Mouse (Mus musculus): ENCODE results near the gene Dglucy. TPM values are rescaled to one million over a fixed set of nuclear protein-coding genes. Genes with fewer than 3 reads are reported as not detected.
A peak's percentile ranks its signal among the peaks of the same experiment; 100 is the strongest.

The Dglucy gene
- polyA plus RNA-seq, 1 experiment from 2014 or later: 4.5 TPM

DNA sequence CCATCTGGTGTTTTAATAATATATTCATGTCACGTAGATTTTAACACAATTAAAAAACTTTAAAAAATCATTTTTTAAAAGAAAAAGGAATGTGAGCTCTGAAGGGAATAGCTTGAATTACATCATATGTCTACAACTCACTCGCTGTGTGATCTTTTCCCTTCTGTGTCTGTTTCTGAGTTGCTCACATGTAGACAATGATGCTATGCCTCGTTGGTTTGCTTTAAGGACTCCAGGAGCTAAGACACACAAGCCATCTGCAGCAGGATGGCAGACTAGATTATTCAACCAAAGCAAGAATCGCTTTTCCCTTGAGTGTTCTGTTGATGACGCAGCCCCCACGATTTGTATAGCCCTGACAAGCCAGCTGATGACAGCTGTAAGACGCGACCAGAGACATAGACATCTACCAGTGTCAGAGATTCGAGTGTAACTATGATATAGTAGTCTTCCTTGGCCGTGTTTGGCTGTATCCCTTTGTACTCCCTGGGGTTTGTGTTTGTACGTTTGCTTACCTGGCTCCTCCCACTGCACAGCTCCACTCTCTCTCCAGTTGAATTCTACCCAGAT lies 86.7 kb downstream of the Dglucy start:
- ATAC-seq: peak; percentile 21; the same call in 1 of the 2 replicates

DNA sequence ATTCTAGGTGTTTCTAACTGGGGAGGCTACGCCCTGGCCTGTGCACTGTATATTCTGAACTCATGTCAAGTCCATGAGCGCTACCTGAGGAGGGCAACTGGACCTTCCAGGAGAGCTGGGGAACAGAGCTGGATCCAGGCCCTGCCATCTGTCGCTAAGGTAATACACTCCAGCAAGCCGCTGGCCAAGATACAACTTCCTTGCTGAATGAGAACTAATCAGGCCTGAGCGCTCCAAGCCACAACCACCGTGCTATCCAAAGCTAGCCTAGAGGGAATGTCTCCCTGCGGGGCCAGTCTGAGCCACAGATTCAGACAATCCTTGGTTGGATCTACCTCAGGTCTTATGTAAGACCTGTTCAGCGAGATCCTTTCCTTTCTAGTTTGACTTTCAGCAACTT lies 88.2 kb downstream of the Dglucy start:
- WGBS: 85% methylated on average over 8 of the region's 8 CpGs

More for the DNA sequence above, 86.7 kb downstream of the Dglucy start:
- Histone ChIP-seq H3K27ac (ENCODE audit: low read depth, low read length) (no peak overlapping the region), H3K4me3 (ENCODE audit: low read length) (no peak overlapping the region), H3K9me3 (ENCODE audit: control insufficient read depth, low read length) (no peaks in the 10 kb centered on the region), H3K27me3 (replicated peaks; ENCODE audit: control insufficient read depth, insufficient read depth, low read length) (no peaks in the 10 kb centered on the region), H3K36me3 (ENCODE audit: control insufficient read depth, insufficient read depth, low read length) (no peaks in the 10 kb centered on the region), H3K4me2 (ENCODE audit: low read length) (no peak overlapping the region), H3K9ac (ENCODE audit: low read depth, low read length) (no peak overlapping the region), H3K4me1 (ENCODE audit: control insufficient read depth, insufficient read depth, low read depth, low read length) (no peaks in the 10 kb centered on the region)
- 57% methylated on average over 11 of the region's 11 CpGs for WGBS

DNA sequence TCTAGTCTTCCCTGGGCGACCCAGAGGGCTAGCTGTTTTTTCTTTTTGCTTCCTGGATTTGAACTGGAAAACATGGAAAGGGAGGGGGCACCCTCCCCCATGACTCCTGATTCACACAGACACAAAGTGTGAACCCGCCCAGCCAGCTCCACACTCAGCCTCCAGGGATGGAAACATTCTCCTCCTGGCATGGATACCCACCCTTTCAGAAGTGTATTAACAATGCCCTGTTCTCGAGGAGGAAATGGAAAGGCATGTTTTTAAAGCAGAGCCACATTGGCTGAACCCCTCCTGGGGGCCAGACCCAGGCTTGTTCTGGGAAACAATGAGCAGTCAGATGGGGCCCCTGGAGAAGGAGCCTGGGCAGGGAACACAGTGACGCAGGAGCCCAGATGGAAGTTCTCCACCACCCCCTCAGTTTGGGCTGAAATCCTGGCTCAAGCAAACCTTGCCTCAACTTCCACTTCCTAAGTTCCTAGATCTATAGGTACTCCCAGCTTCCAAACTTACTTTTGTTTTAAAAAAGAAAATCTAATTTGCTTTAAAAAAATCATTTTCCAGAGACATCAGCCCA lies 89.3 kb downstream of the Dglucy start:
- ATAC-seq: 0 out of 2 replicates have a peak, but pooled peaks have one; percentile 44
- 62% methylated on average over 4 of the region's 4 CpGs for WGBS

More for the DNA sequence above, 88.2 kb downstream of the Dglucy start:
- Histone ChIP-seq H3K4me3 (ENCODE audit: low read length) (no peak overlapping the region), H3K27ac (ENCODE audit: low read depth, low read length) (no peak overlapping the region), H3K27me3 (replicated peaks; ENCODE audit: control insufficient read depth, insufficient read depth, low read length) (no peaks in the 10 kb centered on the region), H3K9me3 (ENCODE audit: control insufficient read depth, low read length) (no peaks in the 10 kb centered on the region), H3K4me2 (ENCODE audit: low read length) (no peak overlapping the region), H3K4me1 (ENCODE audit: control insufficient read depth, insufficient read depth, low read depth, low read length) (no peaks in the 10 kb centered on the region), H3K36me3 (ENCODE audit: control insufficient read depth, insufficient read depth, low read length) (no peaks in the 10 kb centered on the region), H3K9ac (ENCODE audit: low read depth, low read length) (no peak overlapping the region)
- peak; percentile 29; the same call in 1 of the 2 replicates for ATAC-seq

DNA sequence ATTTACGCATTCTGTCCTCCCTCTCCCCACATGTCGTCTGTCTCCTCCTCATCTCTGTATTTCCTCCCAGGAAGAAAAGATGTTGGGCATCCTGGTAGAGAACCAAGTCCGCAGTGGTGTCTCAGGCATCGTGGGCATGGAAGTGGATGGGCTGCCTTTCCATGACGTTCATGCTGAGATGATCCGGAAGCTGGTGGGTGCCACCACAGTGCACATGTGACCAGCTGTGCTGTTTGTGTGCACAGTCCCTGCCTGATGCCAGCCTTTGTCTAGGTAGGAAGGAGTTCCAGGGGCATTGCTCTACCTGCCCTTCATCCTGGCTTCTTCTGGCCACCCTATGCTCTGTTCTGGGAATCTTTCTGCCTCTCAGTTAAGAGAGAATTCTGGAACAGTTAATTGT lies 92.4 kb downstream of the Dglucy start:
- Histone ChIP-seq H3K4me2 (ENCODE audit: low read length) (no peak overlapping the region), H3K4me1 (ENCODE audit: control insufficient read depth, insufficient read depth, low read depth, low read length) (no peaks in the 10 kb centered on the region), H3K9ac (ENCODE audit: low read depth, low read length) (no peak overlapping the region), H3K27me3 (replicated peaks; ENCODE audit: control insufficient read depth, insufficient read depth, low read length) (no peaks in the 10 kb centered on the region), H3K9me3 (ENCODE audit: control insufficient read depth, low read length) (no peaks in the 10 kb centered on the region), H3K36me3 (ENCODE audit: control insufficient read depth, insufficient read depth, low read length) (no peaks in the 10 kb centered on the region), H3K27ac (ENCODE audit: low read depth, low read length) (no peak overlapping the region), H3K4me3 (ENCODE audit: low read length) (no peak overlapping the region)
- no peak for ATAC-seq
- 93% methylated on average over 6 of the region's 6 CpGs for WGBS

More for the DNA sequence above, 89.3 kb downstream of the Dglucy start:
- Histone ChIP-seq H3K27ac (ENCODE audit: low read depth, low read length) (no peak overlapping the region), H3K4me3 (ENCODE audit: low read length) (no peak overlapping the region), H3K4me1 (ENCODE audit: control insufficient read depth, insufficient read depth, low read depth, low read length) (no peaks in the 10 kb centered on the region), H3K36me3 (ENCODE audit: control insufficient read depth, insufficient read depth, low read length) (no peaks in the 10 kb centered on the region), H3K4me2 (ENCODE audit: low read length) (no peak overlapping the region), H3K9ac (ENCODE audit: low read depth, low read length) (no peak overlapping the region), H3K27me3 (replicated peaks; ENCODE audit: control insufficient read depth, insufficient read depth, low read length) (no peaks in the 10 kb centered on the region), H3K9me3 (ENCODE audit: control insufficient read depth, low read length) (no peaks in the 10 kb centered on the region)

DNA sequence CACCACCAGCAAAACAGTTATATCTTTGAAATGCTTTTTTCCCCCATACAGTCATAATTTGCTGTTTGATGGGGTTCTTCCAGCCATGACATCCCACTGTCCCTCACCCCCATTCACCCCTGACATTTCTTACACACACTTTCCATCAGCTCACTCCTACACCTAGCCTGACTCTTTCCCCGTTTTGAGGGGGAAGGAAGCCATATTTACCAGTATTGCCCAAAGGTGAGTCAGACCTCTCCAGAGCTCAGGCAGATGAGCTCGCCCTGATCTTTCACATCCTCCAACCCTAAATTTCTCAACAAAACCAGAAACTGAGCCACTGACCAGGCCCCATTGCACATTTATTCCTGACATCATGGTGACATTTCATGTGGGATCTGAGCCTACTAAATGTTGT lies 93.0 kb downstream of the Dglucy start:
- Histone ChIP-seq H3K4me2 (ENCODE audit: low read length) (no peak overlapping the region), H3K27ac (ENCODE audit: low read depth, low read length) (no peak overlapping the region), H3K36me3 (ENCODE audit: control insufficient read depth, insufficient read depth, low read length) (no peaks in the 10 kb centered on the region), H3K4me3 (ENCODE audit: low read length) (no peak overlapping the region), H3K27me3 (replicated peaks; ENCODE audit: control insufficient read depth, insufficient read depth, low read length) (no peaks in the 10 kb centered on the region), H3K4me1 (ENCODE audit: control insufficient read depth, insufficient read depth, low read depth, low read length) (no peaks in the 10 kb centered on the region), H3K9me3 (ENCODE audit: control insufficient read depth, low read length) (no peaks in the 10 kb centered on the region), H3K9ac (ENCODE audit: low read depth, low read length) (no peak overlapping the region)
- 86% methylated on average over 2 of the region's 2 CpGs for WGBS
- ATAC-seq: no peak

DNA sequence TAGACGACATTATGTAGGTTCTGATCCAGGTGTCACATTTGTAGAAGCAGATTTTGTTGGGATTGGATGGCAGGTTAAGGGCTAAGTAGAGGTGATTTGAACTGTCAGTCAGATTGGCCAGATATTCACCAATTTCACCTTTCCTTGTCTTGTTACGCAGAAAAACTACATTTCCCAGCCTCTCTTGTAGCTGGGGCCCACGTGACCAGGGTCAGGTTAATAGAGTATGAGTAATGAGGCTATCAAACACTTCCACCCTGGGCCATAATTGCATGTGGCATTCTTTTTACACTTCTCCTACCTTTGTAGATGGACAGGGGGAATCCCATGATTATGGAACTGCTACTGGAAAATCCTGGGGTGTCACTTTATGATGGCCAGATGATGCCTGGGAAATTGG lies 94.8 kb downstream of the Dglucy start:
- 77% methylated on average over 3 of the region's 3 CpGs for WGBS

DNA sequence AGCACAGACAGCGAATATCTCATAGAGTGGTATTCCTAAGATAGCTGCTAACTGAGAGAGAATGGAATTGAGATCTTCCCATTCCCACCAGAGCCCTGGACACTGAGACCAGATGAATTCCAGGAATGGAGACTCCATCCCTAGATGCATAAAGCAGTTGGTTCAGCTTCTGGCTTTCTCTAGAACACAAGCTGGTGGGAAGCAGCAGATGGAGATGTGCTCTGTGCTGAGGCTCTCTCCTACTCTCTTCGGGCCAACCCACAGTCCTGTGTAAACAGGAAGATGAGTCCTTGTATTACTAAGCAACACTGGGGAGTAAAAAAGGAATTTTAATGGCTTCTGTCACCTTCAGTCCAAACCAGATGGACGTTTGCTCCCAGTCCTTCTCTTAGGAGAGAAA lies 96.7 kb downstream of the Dglucy start:
- Histone ChIP-seq H3K4me2 (ENCODE audit: low read length) (no peak overlapping the region), H3K27me3 (replicated peaks; ENCODE audit: control insufficient read depth, insufficient read depth, low read length) (no peaks in the 10 kb centered on the region), H3K36me3 (ENCODE audit: control insufficient read depth, insufficient read depth, low read length) (no peaks in the 10 kb centered on the region), H3K4me3 (ENCODE audit: low read length) (no peak overlapping the region), H3K9ac (ENCODE audit: low read depth, low read length) (no peak overlapping the region), H3K4me1 (ENCODE audit: control insufficient read depth, insufficient read depth, low read depth, low read length) (no peaks in the 10 kb centered on the region), H3K9me3 (ENCODE audit: control insufficient read depth, low read length) (no peaks in the 10 kb centered on the region), H3K27ac (ENCODE audit: low read depth, low read length) (no peak overlapping the region)
- 65% methylated on average over 3 of the region's 3 CpGs for WGBS
- no peak for ATAC-seq

More for the DNA sequence above, 94.8 kb downstream of the Dglucy start:
- Histone ChIP-seq H3K9me3 (ENCODE audit: control insufficient read depth, low read length) (no peaks in the 10 kb centered on the region), H3K4me3 (ENCODE audit: low read length) (no peak overlapping the region), H3K4me1 (ENCODE audit: control insufficient read depth, insufficient read depth, low read depth, low read length) (no peaks in the 10 kb centered on the region), H3K36me3 (ENCODE audit: control insufficient read depth, insufficient read depth, low read length) (no peaks in the 10 kb centered on the region), H3K9ac (ENCODE audit: low read depth, low read length) (no peak overlapping the region), H3K4me2 (ENCODE audit: low read length) (no peak overlapping the region), H3K27me3 (replicated peaks; ENCODE audit: control insufficient read depth, insufficient read depth, low read length) (no peaks in the 10 kb centered on the region), H3K27ac (ENCODE audit: low read depth, low read length) (no peak overlapping the region)
- no peak for ATAC-seq

DNA sequence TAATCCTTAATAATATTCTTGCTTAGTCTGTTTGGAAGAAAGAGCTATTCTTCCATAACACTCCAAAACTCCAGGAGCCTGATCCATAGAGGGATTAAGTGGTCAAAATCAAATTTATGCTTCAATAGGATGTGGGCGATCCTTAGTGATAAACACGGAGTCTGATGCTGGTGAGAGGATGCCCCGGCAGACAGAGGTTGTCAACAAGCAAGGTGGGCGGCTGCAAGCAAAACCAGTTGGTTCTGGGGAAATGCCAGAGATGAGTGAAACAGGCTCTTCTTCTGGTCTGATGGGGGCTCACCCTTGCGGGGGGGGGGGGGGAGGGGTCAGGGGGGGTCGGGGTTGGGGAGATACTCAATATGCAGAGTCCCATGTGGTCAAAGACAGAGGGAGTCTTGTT lies 97.1 kb downstream of the Dglucy start:
- no peak overlapping the region for H3K4me3 ChIP-seq (ENCODE audit: low read length)
- no peaks in the 10 kb centered on the region for H3K4me1 ChIP-seq (ENCODE audit: control insufficient read depth, insufficient read depth, low read depth, low read length)
- WGBS: 78% methylated on average over 5 of the region's 6 CpGs
- H3K9me3 ChIP-seq (ENCODE audit: control insufficient read depth, low read length): no peaks in the 10 kb centered on the region
- H3K9ac ChIP-seq (ENCODE audit: low read depth, low read length): no peak overlapping the region
- no peaks in the 10 kb centered on the region for H3K27me3 ChIP-seq (replicated peaks; ENCODE audit: control insufficient read depth, insufficient read depth, low read length)
- H3K27ac ChIP-seq (ENCODE audit: low read depth, low read length): no peak overlapping the region
- H3K4me2 ChIP-seq (ENCODE audit: low read length): no peak overlapping the region
- no peaks in the 10 kb centered on the region for H3K36me3 ChIP-seq (ENCODE audit: control insufficient read depth, insufficient read depth, low read length)
- no peak for ATAC-seq

DNA sequence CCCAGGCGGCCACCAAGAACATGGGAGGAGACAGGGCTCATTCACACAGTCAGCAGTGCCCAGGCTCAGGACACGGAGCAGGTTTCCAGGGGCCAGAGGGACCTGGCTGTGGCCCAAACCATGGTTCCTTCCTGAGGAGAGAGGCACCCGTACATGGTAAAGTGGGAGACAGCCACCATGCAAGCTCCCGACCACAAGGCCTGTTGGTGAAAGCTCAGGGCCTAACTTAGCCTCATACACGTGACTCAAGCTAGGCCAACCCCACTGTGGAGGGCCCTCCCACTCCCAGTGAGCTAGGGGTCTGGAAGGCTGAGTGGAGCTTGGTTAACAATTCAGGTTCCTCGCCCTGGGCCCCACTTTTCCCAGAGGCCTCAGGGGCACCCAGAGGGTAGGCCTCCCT lies 99.1 kb downstream of the Dglucy start:
- ATAC-seq: no peak
- H3K4me1 ChIP-seq (ENCODE audit: control insufficient read depth, insufficient read depth, low read depth, low read length): no peaks in the 10 kb centered on the region
- no peak overlapping the region for H3K9ac ChIP-seq (ENCODE audit: low read depth, low read length)
- H3K4me2 ChIP-seq (ENCODE audit: low read length): no peak overlapping the region
- H3K4me3 ChIP-seq (ENCODE audit: low read length): no peak overlapping the region
- H3K27me3 ChIP-seq (replicated peaks; ENCODE audit: control insufficient read depth, insufficient read depth, low read length): no peaks in the 10 kb centered on the region
- no peak overlapping the region for H3K27ac ChIP-seq (ENCODE audit: low read depth, low read length)
- 80% methylated on average over 6 of the region's 6 CpGs for WGBS
- no peaks in the 10 kb centered on the region for H3K9me3 ChIP-seq (ENCODE audit: control insufficient read depth, low read length)
- no peaks in the 10 kb centered on the region for H3K36me3 ChIP-seq (ENCODE audit: control insufficient read depth, insufficient read depth, low read length)

Data from hindbrain, embryonic 16.5 days (tissue).